Mouse (Mus musculus) spleen, postnatal 4 days (tissue): ENCODE measurements around the gene Slbp.

Experiments used
- DNase-seq, 2 experiments: peaks; one replicate each; pipeline ENCODE4 v3.0.0; 2022; ENCODE audit warnings: low spot score in 2 of 2

The Slbp gene

DNA sequence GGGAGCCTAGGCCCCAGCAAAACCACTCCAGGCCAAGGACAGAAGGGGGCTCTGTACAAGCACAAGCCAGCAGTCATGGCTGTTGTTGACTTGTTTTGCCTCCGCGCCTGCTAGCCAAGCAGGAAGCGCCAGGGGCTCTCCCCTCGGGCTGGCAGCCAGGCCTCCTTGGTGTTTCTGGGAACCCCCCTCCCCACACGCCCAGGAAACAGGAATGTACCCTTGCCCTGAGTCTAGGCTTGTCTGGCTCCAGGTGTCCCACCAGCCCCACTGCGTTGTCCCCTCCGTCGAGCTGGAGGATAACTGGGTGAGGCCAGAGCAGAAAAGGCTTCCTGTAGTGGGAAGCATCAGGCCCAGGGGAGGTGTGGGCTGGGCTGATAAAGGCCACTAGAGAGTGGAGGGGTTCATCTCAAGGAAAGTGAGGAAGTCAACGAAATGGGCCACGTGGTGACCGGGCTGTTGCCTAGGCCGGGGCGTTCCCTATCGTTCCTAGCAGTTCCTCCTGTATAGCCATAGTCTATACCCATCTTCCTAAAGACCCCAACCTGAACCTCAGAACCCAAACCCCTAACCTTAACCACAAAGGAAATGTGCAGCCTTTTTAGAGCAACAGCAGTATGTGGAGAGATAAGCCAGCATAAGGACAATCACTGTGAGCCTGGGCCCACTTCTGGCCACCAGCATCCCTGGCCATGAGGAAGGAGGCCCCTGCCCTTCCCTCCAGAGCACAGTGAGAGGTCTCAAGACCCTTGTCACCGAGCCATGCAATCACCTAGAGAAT is 29.4 kb upstream of the Slbp start:
- DNase-seq, result no peak

DNA sequence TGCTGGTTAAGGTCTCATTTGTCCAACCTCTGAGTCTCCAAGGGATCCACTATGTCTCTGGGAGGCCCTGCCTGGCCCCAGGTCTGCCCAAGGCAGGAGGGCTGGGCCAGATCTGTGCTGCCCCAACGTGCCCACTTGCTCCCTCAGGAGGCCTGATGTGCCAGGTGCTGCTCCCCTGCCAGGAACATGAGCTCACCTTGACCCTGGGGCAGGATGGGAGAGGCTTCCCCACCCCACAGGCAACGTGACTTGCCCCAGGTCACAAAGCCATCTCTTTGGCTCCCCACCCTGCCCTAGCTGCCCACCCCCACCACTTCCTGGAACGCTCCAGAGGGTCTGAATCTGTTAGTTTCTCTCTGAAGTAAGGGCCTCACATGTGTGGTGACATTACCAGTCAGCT is 28.7 kb upstream of the Slbp start:
- DNase-seq, result no peak

DNA sequence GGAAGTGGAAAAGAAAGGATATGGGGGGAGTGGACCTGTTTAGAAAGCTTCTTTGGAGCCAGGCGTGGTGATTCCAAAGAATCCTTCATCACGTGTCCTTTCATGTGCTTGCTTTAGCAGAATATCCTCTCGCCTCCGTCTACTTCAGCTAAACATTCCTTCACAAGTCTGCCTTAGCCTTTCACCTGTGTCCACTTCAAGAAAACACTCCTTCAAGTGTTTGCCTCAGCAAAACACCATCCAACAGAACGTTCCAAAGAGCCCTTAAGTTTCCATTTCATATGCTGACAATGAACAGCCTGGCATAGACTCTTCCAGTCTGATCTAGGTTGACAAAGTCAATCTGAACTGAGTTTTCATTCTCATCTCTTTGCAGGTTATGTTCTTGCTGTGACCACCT is 25.9 kb upstream of the Slbp start:
- DNase-seq, result no peak

DNA sequence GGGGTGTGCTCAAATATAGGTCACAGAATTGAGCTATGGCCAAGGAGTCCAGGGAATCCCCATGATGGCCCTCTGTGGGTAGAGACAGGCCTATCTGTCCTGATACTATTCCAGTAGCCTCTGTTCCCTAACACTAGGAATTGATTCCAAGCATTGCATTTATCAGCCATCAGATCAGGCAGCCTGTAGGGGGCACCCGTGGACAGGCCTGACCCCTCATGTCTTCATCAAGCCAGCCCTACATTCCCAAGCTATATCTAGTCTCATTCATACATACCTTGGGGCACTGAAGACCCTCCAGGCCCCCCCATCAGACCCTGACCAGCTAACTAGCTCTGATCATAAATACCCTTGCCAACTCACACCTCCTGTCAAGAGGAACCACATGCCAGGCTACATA is 23.6 kb upstream of the Slbp start:
- DNase-seq, result no peak

DNA sequence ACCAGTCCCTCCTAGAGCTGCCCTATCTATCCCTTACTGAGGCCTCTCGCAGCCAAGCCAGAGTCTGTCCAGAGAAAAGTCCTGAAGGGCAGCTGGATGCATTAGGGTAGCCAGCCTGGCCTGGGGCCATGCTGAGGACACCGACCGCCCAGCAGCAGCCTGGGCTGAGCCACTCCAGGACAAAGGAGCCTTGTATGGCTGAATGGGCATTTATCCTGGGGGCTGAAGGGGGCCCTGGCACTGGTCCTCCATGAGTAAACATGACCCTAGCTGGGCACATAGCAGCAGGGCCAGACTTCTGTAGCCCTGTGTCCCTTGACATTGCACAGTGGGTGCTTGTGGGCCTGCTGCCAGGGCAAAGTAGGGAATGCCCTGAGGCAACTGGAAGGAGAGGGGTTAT is 22.1 kb upstream of the Slbp start:
- DNase-seq, result no peak

DNA sequence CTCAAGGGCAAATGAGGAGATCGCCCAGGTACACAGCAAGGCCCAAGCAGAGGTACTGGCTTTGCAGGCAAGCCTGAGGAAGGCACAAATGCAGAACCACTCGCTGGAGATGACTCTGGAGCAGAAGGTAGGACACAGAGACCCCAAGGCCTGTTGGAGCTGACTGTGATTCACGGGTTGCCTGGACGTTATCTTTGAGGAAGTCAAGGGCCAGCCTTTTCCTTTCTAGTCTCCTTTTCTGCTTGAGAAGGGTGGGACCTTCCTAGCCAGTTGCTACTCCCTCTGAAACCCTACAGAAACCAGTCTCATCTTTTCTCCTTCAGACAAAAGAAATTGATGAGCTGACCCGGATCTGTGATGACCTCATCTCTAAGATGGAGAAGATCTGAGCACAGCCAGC is 19.3 kb upstream of the Slbp start:
- DNase-seq, result no peak

DNA sequence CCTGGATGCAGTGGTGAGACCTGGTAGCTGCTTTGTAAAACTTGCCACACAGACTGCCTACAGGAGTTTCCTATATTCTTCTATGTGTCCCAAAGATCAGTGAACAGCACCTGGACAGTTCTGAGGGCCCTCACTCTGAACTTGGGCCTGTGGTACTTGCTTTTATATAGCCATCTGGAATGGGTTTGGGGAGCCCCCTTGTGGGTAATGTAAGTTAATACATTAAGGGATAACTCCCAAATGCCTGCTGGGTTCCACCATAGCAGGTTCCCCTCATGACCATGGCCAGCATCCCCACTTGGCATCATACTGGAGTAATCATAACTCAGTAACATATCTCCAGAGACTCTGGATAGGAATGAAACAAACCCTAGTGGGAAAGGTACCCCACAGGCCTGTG is 15.8 kb upstream of the Slbp start:
- no peak for DNase-seq

DNA sequence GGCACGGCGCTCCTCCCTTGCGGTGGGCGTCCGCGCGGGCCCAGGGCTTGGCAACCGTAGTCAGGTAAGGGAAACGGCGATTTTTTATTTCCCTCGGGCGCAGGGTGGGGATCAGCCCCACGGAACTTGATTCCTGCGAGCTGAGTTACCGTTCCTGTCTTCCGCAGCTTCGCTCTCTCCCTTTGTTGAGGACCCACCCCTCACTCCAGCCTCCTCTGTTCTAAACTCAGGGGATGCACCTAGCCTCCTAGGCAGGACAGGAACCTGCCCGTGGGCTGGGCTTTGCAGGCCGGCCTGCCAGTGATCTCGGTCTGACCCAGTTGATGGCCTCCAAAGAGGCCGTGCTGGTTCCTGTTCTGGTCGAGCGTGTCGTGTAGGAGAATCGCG is 6.3 kb upstream of the Slbp start:
- no peak for DNase-seq

DNA sequence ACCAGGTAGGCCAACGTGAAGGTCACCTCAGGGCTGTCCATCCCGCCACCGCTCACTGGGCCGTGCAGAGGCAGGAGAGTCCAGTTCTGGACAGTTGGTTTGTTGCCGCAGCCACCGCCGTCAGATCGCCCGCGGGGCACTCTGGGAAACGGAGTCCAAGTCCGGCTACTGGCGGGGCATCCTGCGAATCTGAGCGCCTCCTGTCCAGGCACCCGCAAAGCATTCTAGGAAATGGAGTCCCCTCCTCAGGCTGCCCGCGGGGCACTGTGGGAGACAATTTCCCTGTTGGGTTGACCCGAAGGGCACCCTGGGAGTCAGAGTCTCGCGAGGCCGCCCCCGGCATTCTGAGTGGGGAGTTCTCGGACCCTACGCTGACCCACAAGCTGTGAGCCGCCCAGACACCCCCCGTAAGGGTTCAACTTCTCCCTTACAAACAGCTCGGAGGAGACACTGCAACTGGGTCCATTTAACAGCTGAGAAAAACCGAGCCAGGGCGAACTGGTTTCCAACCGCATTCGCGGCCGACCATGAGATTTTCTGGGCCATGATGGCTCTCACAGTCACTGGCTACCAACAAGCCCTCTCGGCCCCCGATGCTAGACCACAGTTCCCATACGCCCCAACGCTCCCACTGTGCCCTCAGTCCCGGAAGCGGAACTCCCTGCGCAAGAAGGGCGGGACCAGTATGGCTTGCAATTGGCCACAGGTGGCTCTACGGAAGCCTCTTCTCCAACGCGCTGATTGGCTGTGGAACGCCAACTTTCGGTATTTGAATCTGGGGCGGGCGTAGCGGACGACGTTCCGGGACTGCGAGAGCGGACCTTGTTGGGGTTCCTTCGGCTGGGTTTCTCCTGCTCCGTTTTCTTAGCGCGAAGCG is 5.7 kb upstream of the Slbp start, which contains the start of the genes Tacc3 and Tmem129:
TSS of gene Tacc3 (plus strand) at position 342 of the 877 bp plus-strand sequence.
TSS of gene Tmem129 (minus strand) at position 630 of the 877 bp plus-strand sequence.
- DNase-seq, result peak; percentile 96

DNA sequence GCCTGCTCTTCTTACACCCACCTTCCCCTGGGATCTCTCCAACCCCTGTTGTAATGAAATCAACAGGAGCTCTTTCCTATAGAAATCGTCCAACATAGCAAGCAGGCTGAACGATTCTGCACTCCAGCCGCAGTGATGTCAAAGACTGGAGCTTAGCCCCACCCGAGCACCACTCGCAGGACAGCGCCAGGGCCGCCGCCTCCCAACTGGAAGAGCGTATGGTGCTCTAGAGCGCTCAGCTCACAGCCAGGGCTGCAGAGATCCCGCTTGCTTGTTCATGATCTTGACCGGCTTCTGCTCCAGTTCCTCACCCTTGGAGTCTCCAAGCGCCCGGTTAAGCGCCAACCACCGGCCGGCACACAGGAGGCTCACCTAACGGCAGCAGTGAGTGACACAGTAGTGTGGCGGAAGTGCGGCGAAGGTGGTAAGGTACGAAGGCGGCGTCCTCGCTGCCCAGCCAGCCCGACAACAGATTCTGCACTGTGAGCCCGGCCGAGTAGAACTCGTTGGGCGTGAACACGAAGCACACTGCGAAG is 4.9 kb upstream of the Slbp start:
- DNase-seq, result no peak

DNA sequence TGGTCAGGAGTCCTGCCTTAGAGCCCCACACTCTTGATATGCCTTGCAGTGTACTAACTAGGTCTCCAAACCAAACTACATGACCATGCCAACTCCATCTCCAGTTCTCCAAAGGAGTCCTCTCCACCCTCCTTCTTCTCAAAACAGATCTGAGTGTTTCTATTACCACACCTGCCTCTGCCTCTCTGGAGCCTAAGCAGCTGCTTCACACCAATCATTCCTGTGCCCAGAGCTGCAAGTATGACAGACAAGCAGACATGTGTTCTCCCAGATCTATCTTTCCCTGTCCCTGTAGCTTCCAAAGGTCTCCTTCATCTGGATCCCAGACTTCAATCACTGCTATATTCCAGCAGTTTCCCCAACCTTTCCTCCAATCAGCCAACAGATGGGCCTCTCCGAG is 4.4 kb upstream of the Slbp start:
- DNase-seq, result no peak

DNA sequence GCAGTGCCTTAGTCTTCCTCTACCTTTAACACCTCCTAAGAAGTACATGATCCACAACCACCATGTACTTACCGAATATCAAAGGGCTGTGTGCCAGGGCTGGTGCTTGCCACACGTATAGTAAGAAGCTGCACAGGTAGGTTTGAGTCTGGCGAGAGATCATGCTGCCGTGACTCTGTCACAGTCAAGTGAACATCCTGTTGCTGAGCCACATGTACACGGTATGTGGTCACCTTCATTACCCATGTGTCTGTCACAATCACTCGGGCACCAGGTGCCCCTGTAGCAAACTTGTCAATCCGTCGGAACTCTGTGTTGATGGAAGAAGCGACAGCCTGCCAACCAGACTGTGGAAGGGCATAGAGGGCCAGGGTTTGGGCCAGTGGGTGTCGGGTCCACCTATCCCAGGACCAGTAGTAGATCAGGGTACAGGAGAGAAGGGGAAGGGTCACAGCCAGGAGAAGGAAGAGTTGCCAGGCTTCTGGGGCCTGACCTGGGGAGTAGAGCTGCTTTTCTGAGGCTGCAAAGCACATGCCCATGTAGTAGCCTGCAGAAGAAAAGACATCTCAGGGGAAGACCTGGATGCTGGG is 3.0 kb upstream of the Slbp start:
- no peak for DNase-seq

DNA sequence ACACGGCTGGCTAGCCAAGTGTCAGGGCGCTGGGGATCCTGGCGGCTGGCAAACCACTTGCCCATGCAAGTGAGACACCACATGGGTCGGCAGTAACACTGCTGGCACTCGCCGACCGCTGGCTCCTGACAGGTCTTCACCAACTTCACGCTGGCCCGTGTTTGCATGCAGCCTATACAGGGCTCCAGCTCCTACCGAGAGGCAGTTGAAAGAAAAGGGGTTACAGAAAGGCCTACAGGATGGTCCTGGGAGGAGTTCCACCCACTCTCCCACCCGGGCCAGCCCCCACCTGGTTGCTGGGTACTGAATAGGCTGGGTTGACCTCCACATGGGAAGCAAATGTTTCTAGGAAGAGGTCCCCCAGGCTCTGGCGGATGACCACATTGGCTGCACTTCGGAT is 2.0 kb upstream of the Slbp start:
- DNase-seq, result peak in 1 of 2 experiments; percentile 15

DNA sequence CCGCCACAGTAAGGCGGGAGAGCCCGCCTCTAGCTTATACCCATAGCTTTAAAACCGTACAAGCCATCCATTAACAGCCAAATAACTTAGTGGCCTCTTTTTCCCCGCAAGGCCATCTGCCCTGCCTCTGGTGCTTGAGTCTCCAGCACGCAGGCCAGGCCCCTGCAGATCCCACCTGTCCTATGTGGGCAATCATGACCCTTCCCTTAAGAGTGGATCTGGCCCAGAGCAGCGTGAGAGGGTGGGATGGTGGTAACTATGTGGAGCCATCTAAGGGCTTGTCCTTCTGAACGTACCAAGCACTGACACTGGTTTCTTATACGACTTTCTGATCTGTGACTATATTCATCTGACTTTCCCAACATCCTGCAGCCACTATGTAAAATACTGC is 404 bp upstream of the Slbp start:
- no peak for DNase-seq

DNA sequence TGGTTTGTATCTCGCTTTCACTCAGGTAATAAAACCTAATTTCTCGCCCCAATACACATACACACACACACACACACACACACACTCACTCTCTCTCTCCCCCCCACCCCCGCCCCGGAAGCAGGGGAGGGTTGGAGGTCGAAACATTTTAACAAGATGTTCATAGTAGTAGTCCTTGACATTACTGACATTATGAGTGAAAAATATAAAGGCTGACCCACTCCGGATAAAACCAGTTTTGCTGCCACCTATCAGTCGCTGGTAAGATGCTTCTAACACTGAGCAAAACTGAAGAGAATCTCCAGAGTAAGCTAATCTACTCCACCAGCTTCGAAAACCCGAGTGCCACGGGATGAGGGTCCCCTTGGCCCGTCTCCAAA is 843 bp downstream of the Slbp start:
- peak in 1 of 2 experiments; percentile 16 for DNase-seq

DNA sequence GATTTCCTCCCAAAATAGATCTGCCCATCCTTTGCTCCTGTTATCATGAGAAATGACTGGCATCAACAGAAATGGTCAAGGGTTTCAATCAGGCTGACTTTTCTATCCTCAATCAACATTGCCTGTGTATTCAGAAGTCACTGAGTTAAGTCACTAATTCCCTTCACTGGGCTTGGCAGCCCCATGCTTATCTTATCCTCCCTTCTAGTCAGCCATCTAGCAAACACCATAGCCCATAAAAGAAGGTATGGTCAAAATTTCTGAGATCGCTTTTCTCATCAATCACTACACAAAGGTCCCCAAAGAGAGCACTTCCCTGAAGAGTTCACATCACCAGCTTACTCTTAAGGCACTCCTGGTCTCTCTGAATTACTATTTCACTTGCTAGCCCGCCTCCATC is 1.4 kb downstream of the Slbp start:
- no peak for DNase-seq

DNA sequence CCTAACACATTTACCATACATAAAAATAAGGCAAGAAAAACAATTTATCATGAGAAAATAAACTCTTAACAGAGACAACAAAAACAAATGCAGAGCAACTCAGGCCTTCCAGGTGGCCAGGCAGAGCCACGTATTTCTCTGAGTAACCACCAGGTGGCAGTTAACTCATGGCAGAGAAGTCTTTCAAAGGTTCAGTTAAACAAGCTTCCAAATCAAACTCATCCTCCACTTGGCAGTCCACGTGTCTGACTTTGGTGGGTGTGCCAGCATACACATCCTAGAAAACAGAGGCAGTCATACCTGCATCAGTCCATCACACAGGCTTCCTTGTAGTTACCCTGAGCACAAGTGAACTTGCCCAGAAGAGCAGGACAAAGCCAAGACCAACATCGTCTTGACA is 11.7 kb downstream of the Slbp start:
- peak in 1 of 2 experiments; percentile 42 for DNase-seq

DNA sequence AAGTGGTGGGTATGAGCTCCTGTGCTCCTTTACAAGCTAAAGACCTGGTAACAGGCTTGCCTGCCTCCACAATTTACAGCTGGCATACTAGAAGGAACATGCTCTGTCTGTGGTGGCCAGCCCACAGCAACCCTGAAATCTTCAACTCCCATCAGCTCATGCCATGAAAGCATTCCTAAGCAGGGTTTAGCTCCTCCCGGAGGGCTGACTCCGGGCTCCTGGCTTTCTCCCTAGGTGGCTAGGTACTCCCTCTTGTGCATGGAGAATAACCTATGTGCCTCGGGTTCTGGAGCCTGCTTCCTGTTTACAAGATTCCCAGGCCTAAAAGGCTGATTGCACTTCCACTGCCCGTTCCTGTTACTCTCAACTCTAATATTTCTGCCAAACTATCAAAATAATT is 13.5 kb downstream of the Slbp start:
- no peak for DNase-seq

DNA sequence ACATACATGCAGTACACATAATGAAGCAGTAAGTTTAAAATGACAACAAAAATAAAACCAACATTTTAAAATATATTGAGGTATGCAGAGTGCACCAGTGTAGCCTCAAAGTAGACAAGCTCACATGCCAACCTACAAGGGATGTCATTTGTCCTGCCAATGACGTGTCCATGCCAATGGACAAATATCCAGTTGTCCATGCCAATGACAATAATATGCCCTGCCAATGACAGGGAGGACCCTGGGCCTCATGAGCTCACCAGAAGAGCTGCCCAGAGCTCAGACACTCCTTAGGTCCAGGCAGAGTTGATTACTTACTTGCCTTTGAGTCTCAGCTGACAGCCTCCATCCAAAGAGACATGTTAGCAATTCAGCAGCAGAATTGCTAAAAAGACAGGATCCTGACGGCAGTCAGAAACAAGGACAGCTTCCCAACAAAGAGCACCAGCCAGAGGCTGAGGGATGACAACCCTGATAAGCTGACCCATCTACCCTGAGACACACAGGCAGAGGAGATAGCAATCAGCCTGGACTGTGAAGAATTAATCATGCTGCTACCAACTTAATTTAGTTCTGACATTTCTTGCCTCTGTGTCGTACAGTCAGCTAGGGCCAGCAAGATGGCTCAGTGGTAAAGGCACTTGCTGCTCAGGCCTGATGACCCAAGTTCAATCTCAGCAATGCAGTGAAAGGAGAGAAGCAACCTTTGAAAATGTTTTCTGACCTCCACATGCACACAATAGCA is 14.6 kb downstream of the Slbp start:
- no peak for DNase-seq

DNA sequence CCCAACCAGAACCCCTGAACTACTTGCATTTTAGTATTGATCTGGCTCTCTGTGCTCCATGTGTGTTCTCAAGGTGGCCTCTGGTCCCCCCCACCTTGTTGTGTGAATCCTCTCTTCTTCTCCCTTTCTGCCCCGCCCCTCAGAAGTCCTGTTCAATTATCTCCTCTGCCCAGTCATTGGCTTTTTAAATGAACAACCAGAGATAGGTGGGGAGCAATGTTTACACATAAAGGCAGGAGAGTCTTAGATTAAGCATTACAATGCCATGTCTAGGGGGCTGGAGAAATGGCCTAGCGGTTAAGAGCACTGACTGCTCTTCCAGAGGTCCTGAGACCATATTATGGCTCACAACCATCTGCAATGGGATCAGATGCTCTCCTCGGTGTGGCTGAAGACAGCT is 17.0 kb downstream of the Slbp start:
- DNase-seq, result no peak

DNA sequence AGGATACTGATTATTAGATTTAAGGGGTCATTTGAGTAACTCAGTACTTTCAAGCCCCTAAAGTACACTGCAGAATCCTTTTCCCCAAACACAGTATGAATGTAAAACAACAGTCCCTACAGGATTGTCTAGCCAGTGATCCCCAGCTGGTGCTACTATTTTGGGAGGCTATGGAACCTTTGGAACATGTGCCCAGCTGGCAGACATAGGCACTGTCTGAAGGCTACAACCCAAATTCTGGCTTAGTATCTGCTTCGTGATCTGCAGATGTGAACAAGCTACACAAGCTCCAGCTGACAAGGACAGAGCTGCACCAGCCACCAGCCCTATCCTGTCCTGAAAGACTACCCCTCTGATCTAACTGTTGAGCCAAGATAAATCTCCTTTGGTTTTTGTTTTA is 19.8 kb downstream of the Slbp start:
- DNase-seq, result no peak

DNA sequence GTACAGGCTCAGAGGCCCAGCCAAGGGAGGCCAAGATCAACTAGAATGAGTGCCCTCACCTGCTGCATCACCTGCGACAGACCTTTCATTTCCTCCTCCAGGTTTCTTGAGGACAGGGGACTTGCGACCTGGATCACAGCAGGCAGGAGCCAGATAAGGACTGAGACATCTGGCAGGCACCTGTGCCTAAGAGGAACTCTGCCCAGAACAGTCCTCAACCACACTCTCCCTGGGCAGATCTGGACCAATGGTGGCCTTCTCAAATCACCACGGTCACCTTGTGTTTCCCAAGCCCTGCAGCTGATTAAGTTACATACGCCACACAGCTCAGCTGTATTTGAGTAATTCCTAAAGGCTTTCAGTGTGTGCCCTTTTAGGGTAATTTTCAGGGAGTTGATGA is 21.8 kb downstream of the Slbp start:
- no peak for DNase-seq
